Mouse (Mus musculus) kidney, adult 2 months (tissue): ENCODE results near the gene Actrt3.

Source experiments
- CTCF ChIP-seq: fragments of 200-500 bp; conservative IDR thresholded peaks from 2 replicates; pipeline ENCODE4 v1.5.1; 2011; ENCODE audit warnings: low read depth, mild to moderate bottlenecking, control low read depth, low read length, moderate library complexity, mixed read lengths; ENCODE audit not compliant: insufficient read depth, insufficient read length
- POLR2A ChIP-seq: fragments of 200-500 bp; IDR thresholded peaks from one replicate; pipeline ENCODE4 v1.6.1; 2011; ENCODE audit warnings: low read depth, low read length, control low read depth

GRCm38 (mm10) chr3:30620132-30620531 is 20.4 kb upstream of the Actrt3 start:
- TF ChIP-seq CTCF (no peak), POLR2A (no peak)
